Mouse (Mus musculus): ENCODE data around the gene Brms1. TPM values are rescaled to one million over a fixed set of nuclear protein-coding genes. Genes with fewer than 3 reads are reported as not detected.

The Brms1 gene
- total RNA-seq, 2 experiments from 2014 or later = 18.3 to 19.6 TPM

- no peak for DNase-seq (ENCODE audit: low spot score in 2 of 2)
Measured at GRCm38 (mm10) chr19:5060365-5061330, 19.5 kb downstream of the Brms1 start.

GRCm38 (mm10) chr19:5062041-5062440 is 20.9 kb downstream of the Brms1 start:
- no peak for DNase-seq (ENCODE audit: low spot score in 2 of 2)

GRCm38 (mm10) chr19:5062446-5062845 is 21.3 kb downstream of the Brms1 start:
- DNase-seq (ENCODE audit: low spot score in 2 of 2) = no peak

- DNase-seq (ENCODE audit: low spot score in 2 of 2) = peak in 1 of 2 experiments; percentile 68
Measured at GRCm38 (mm10) chr19:5065104-5065503, 23.9 kb downstream of the Brms1 start.

GRCm38 (mm10) chr19:5067040-5067799 is 26.1 kb downstream of the Brms1 start:
- no peak for DNase-seq (ENCODE audit: low spot score in 2 of 2)

- DNase-seq (ENCODE audit: low spot score in 2 of 2) = peak; percentile 80 to 88
Measured at GRCm38 (mm10) chr19:5067867-5068569, 26.9 kb downstream of the Brms1 start, which contains the start of gene Cd248. TSS of gene Cd248 (plus strand) at chr19:5068078.

GRCm38 (mm10) chr19:5068570-5069234 is 27.5 kb downstream of the Brms1 start:
- no peak for DNase-seq (ENCODE audit: low spot score in 2 of 2)

GRCm38 (mm10) chr19:5069486-5069885 is 28.3 kb downstream of the Brms1 start:
- no peak for DNase-seq (ENCODE audit: low spot score in 2 of 2)

GRCm38 (mm10) chr19:5069978-5070377 is 28.8 kb downstream of the Brms1 start:
- DNase-seq (ENCODE audit: low spot score in 2 of 2) = no peak

GRCm38 (mm10) chr19:5071077-5071476 is 29.9 kb downstream of the Brms1 start:
- no peak for DNase-seq (ENCODE audit: low spot score in 2 of 2)

GRCm38 (mm10) chr19:5071545-5072369 is 30.6 kb downstream of the Brms1 start:
- peak; percentile 49 to 75 for DNase-seq (ENCODE audit: low spot score in 2 of 2)

- no peak for DNase-seq (ENCODE audit: low spot score in 2 of 2)
Measured at GRCm38 (mm10) chr19:5072389-5073019, 31.4 kb downstream of the Brms1 start.

- DNase-seq (ENCODE audit: low spot score in 2 of 2) = no peak
Measured at GRCm38 (mm10) chr19:5073028-5073427, 31.9 kb downstream of the Brms1 start.

- DNase-seq (ENCODE audit: low spot score in 2 of 2) = no peak
Measured at GRCm38 (mm10) chr19:5073518-5073917, 32.4 kb downstream of the Brms1 start.

- no peak for DNase-seq (ENCODE audit: low spot score in 2 of 2)
Measured at GRCm38 (mm10) chr19:5079279-5079678, 38.1 kb downstream of the Brms1 start.

- no peak for DNase-seq (ENCODE audit: low spot score in 2 of 2)
Measured at GRCm38 (mm10) chr19:5082005-5082404, 40.9 kb downstream of the Brms1 start.

GRCm38 (mm10) chr19:5082596-5082995 is 41.4 kb downstream of the Brms1 start:
- no peak for DNase-seq (ENCODE audit: low spot score in 2 of 2)

GRCm38 (mm10) chr19:5083961-5084833 is 43.0 kb downstream of the Brms1 start:
- no peak for DNase-seq (ENCODE audit: low spot score in 2 of 2)

GRCm38 (mm10) chr19:5084834-5085144 is 43.6 kb downstream of the Brms1 start:
- DNase-seq (ENCODE audit: low spot score in 2 of 2) = no peak
